Mouse (Mus musculus) liver, embryonic 16.5 days (tissue): ENCODE measurements around the gene Zp1. TPM values are rescaled to one million over a fixed set of nuclear protein-coding genes. Genes with fewer than 3 reads are reported as not detected.

Experiments
- polyA plus RNA-seq: library from polyadenylated mRNA; unstranded; fragments of >200 nt; fragmentation: Nextera tagmentation; extraction: Ambion mirVana; gene quantifications from 2 replicates; pipeline ENCODE4 v1.2.1, GENCODE M21; 2015

Zp1 gene
- polyA plus RNA-seq, 1 experiment from 2014 or later = not detected

Other genes with a start within 250 kb of the Zp1 start
- gene Pga5, start 242.6 kb downstream of the Zp1 start, polyA plus RNA-seq = 0.06 TPM in 1 of 2 replicates, not detected in the other
- gene Vps37c, start 231.9 kb downstream of the Zp1 start, polyA plus RNA-seq = 11.7 and 12.1 TPM in 2 replicates
- gene Cd5, start 181.6 kb downstream of the Zp1 start, polyA plus RNA-seq = not detected in 2 replicates
- 0.04 TPM in 1 of 2 replicates, not detected in the other for gene Cd6, start 90.6 kb downstream of the Zp1 start, polyA plus RNA-seq
- gene Slc15a3, start 80.9 kb downstream of the Zp1 start, polyA plus RNA-seq = 1.5 and 1.8 TPM in 2 replicates
- gene Tmem132a, start 50.7 kb downstream of the Zp1 start, polyA plus RNA-seq = 2.7 and 3.1 TPM in 2 replicates
- 16.9 and 20.0 TPM in 2 replicates for gene Tmem109, start 38.6 kb downstream of the Zp1 start, polyA plus RNA-seq
- gene Prpf19, start 25.4 kb downstream of the Zp1 start, polyA plus RNA-seq = 11.7 and 12.2 TPM in 2 replicates
- gene Ptgdr2, start 16.5 kb upstream of the Zp1 start, polyA plus RNA-seq = 0.04 and 0.05 TPM in 2 replicates
- 9.0 and 9.1 TPM in 2 replicates for gene Ccdc86, start 28.6 kb upstream of the Zp1 start, polyA plus RNA-seq
- 0.31 TPM in 1 of 2 replicates, not detected in the other for gene Ms4a10, start 54.0 kb upstream of the Zp1 start, polyA plus RNA-seq
- gene Ms4a15, start 72.6 kb upstream of the Zp1 start, polyA plus RNA-seq = not detected in 2 replicates
- 0.20 TPM in 1 of 2 replicates, not detected in the other for gene Ms4a18, start 97.4 kb upstream of the Zp1 start, polyA plus RNA-seq
- 0.19 and 0.20 TPM in 2 replicates for gene Ms4a8a, start 160.5 kb upstream of the Zp1 start, polyA plus RNA-seq
- gene 1700017D01Rik, start 210.2 kb upstream of the Zp1 start, polyA plus RNA-seq = not detected in 2 replicates
- not detected in 2 replicates for gene 1700025F22Rik, start 244.7 kb upstream of the Zp1 start, polyA plus RNA-seq